In the genomic region with DNA sequence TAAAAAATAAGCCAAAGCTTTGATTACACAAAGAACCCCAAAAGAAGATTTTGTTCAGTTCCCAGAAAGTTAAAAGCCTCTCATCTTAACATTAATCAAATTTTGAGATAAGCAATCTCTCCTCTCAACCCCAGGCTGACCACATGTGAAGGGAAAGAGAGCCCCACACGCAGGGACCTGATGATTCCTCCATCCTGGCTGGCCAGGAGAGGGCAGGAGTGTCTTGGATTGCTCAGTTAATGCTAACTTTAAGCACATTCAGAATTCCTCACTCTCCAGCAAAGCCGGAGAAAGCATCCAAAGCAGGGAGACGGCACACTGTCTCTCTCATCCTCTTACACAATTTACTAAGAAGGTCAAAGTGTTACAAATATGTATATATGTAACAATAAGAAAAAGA, we compare ENCODE assay signal across 10 mouse cellular contexts. TPM values are rescaled to one million over a fixed set of nuclear protein-coding genes. Genes with fewer than 3 reads are reported as not detected.
DNase-seq lines count a peak whose midpoint lies in the region; ATAC-seq and TF ChIP-seq lines count a peak whose summit lies in the region.
"Had no signal": no experiment of that assay in that cellular context is flagged by ENCODE, and none has a peak within 500 bp of the region (broad histone marks: within the 10 kb centered on the region; RNA-seq: fewer than 3 reads in every experiment).

No protein-coding gene starts in this region.

- H3K36me3 ChIP-seq in kidney, embryonic 16.5 days (ENCODE audit: insufficient read depth, low read length) = no peaks in the 10 kb centered on the region
- no peaks in the 10 kb centered on the region for H3K36me3 ChIP-seq in liver, embryonic 14.5 days (replicated peaks; ENCODE audit: control insufficient read depth, insufficient read depth, low read depth)

- TF ChIP-seq EP300 in liver, embryonic 14.5 days (IDR thresholded peaks at IDR 0.05; ENCODE audit: low read depth) = no peak

- WGBS in kidney, embryonic 16.5 days = 8% methylated on average over 3 of the region's 3 CpGs
- WGBS in liver, embryonic 14.5 days (ENCODE audit: insufficient replicate concordance) = 21% methylated on average over 3 of the region's 3 CpGs

- no peaks in the 10 kb centered on the region for H3K9me3 ChIP-seq in kidney, embryonic 16.5 days (ENCODE audit: low read length)
- H3K9me3 ChIP-seq in liver, embryonic 14.5 days (ENCODE audit: control insufficient read depth, low read length) = no peaks in the 10 kb centered on the region

- DNase-seq in kidney, adult 11 months = peak; percentile 24
- peak; percentile 68 for DNase-seq in ES-CJ7 (ENCODE audit: low read depth, low spot score)
- peak; percentile 49 for DNase-seq in adrenal gland, postnatal 25 days
- peak; percentile 5 to 7 for DNase-seq in frontal cortex, postnatal 14 days (ENCODE audit: low spot score in 2 of 2)
- DNase-seq in liver, embryonic 14.5 days (ENCODE audit: low read depth in 3 of 3, low spot score in 3 of 3) = no peak
- DNase-seq in testis, postnatal 10 days (ENCODE audit: low spot score) = peak; percentile 56
- no peak for DNase-seq in spleen, postnatal 36 days (ENCODE audit: low spot score in 2 of 2)

- H3K4me3 ChIP-seq in kidney, embryonic 16.5 days (ENCODE audit: low read length) = no peak overlapping the region
- no peak overlapping the region for H3K4me3 ChIP-seq in liver, embryonic 14.5 days (ENCODE audit: insufficient read depth in 1 of 2, low read depth in 2 of 2, low read length in 2 of 2)

- ATAC-seq in kidney, embryonic 16.5 days (ENCODE audit: low FRiP score, low TSS enrichment) = no peak
- no peak for ATAC-seq in liver, embryonic 14.5 days (ENCODE audit: insufficient read depth)

- no peak overlapping the region for H3K9ac ChIP-seq in kidney, embryonic 16.5 days (replicated peaks; ENCODE audit: low read length)
- H3K9ac ChIP-seq in liver, embryonic 14.5 days (replicated peaks) = no peak overlapping the region

- TF ChIP-seq CTCF in liver, embryonic 14.5 days (IDR thresholded peaks at IDR 0.05; ENCODE audit: low read depth) = peak; percentile 59

- no peaks in the 10 kb centered on the region for H3K27me3 ChIP-seq in kidney, embryonic 16.5 days (ENCODE audit: insufficient read depth, low read length)
- no peaks in the 10 kb centered on the region for H3K27me3 ChIP-seq in liver, embryonic 14.5 days (ENCODE audit: control insufficient read depth, insufficient read depth, low read length)

- H3K4me1 ChIP-seq in kidney, embryonic 16.5 days (ENCODE audit: insufficient read depth, low read length) = no peaks in the 10 kb centered on the region
- H3K4me1 ChIP-seq in liver, embryonic 14.5 days (replicated peaks; ENCODE audit: control insufficient read depth in 2 of 2, insufficient read depth in 2 of 2, low read length in 1 of 2) = no peaks in the 10 kb centered on the region

- no peak overlapping the region for H3K4me2 ChIP-seq in kidney, embryonic 16.5 days (replicated peaks; ENCODE audit: low read depth, low read length)
- H3K4me2 ChIP-seq in liver, embryonic 14.5 days (ENCODE audit: low read depth) = no peak overlapping the region

- H3K27ac ChIP-seq in kidney, embryonic 16.5 days (ENCODE audit: low read length) = no peak overlapping the region
- H3K27ac ChIP-seq in liver, embryonic 14.5 days = no peak overlapping the region

RNA-seq across cellular contexts. Expression of gene C2cd6, which starts 26.7 kb away (rescaled TPM):
- polyA plus RNA-seq in kidney, embryonic 16.5 days (2015; fragmentation: Nextera tagmentation; extraction: Ambion mirVana) = not detected in 2 replicates
- not detected in 2 replicates for total RNA-seq in adrenal gland, postnatal 25 days (2021)
- not detected in 2 replicates for polyA plus RNA-seq in liver, embryonic 14.5 days (2012; rRNA removed)
- polyA plus RNA-seq in liver, embryonic 14.5 days (2014; fragmentation: Nextera tagmentation; extraction: Ambion mirVana) = 0.04 TPM in 1 of 2 replicates, not detected in the other
- total RNA-seq: common myeloid progenitor, adult 5-6 weeks; left cerebral cortex, postnatal 25 days had no signal

RNA-seq across cellular contexts. Expression of gene Tmem237, which starts 52.2 kb away (rescaled TPM):
- polyA plus RNA-seq in kidney, embryonic 16.5 days (2015; fragmentation: Nextera tagmentation; extraction: Ambion mirVana) = 42.0 and 42.6 TPM in 2 replicates
- 16.5 and 18.0 TPM in 2 replicates for total RNA-seq in adrenal gland, postnatal 25 days (2021)
- 3.1 and 4.3 TPM in 2 replicates for polyA plus RNA-seq in liver, embryonic 14.5 days (2012; rRNA removed)
- polyA plus RNA-seq in liver, embryonic 14.5 days (2014; fragmentation: Nextera tagmentation; extraction: Ambion mirVana) = 6.5 and 6.9 TPM in 2 replicates

Comparison
In these comparisons a context has a peak if more than half of its experiments do, and no peak if none do; other contexts are left out.
1. DNase-seq: peak in kidney, adult 11 months (single experiment), ES-CJ7 (single experiment), adrenal gland, postnatal 25 days (single experiment), frontal cortex, postnatal 14 days (2 of 2) and testis, postnatal 10 days (single experiment); none in liver, embryonic 14.5 days (0 of 3) and spleen, postnatal 36 days (0 of 2).